Mouse (Mus musculus) neural tube, embryonic 11.5 days (tissue): ENCODE results near the gene Hist1h2ak. TPM values are rescaled to one million over a fixed set of nuclear protein-coding genes. Genes with fewer than 3 reads are reported as not detected.
"Not testable (repeated sequence)": the region's sequence is repeated elsewhere in the genome, so short reads cannot be mapped to it uniquely, and the experiment has no call there.

Source experiments
- ATAC-seq: fragments of 200-750 bp; cut with Nextera tagmentation; 2 replicates; pipeline ENCODE4 v1.8.0; 2017; ENCODE audit warnings: moderate number of reproducible peaks, mild to moderate bottlenecking, moderate TSS enrichment, moderate library complexity; ENCODE audit not compliant: insufficient read depth, low FRiP score, low TSS enrichment
- DNase-seq: peaks from one replicate; pipeline ENCODE4 v3.0.0-alpha.2; 2015; ENCODE audit warnings: low spot score
- H3K27ac ChIP-seq: fragments of 300-500 bp; sonication (generic); 2 replicates; pipeline ENCODE4 v1.5.1; 2014; ENCODE audit warnings: low read depth, mild to moderate bottlenecking, low read length
- H3K27me3 ChIP-seq: fragments of 300-500 bp; sonication (generic); 2 replicates; pipeline ENCODE4 v1.6.1; 2014; ENCODE audit warnings: mild to moderate bottlenecking, low read length, mixed read lengths; ENCODE audit not compliant: control insufficient read depth, insufficient read depth
- H3K36me3 ChIP-seq: fragments of 300-500 bp; sonication (generic); 2 replicates; pipeline ENCODE4 v1.6.1; 2014; ENCODE audit warnings: mild to moderate bottlenecking, low read length, moderate library complexity, mixed read lengths; ENCODE audit not compliant: control insufficient read depth, insufficient read depth
- H3K4me1 ChIP-seq: fragments of 300-500 bp; sonication (generic); 2 replicates; pipeline ENCODE4 v1.6.1; 2014; ENCODE audit warnings: low read length, mixed read lengths; ENCODE audit not compliant: control insufficient read depth, insufficient read depth
- H3K4me2 ChIP-seq: fragments of 300-500 bp; sonication (generic); 2 replicates; pipeline ENCODE4 v1.6.1; 2014; ENCODE audit warnings: low read depth, mild to moderate bottlenecking, moderate library complexity
- H3K4me3 ChIP-seq: fragments of 300-500 bp; sonication (generic); 2 replicates; pipeline ENCODE4 v1.5.1; 2014; ENCODE audit warnings: low read depth, low read length
- H3K9ac ChIP-seq: fragments of 300-500 bp; sonication (generic); 2 replicates; pipeline ENCODE4 v1.6.1; 2014; ENCODE audit warnings: mild to moderate bottlenecking, low read length
- H3K9me3 ChIP-seq: fragments of 300-500 bp; sonication (generic); 2 replicates; pipeline ENCODE4 v1.6.1; 2016; ENCODE audit warnings: low read length; ENCODE audit not compliant: control insufficient read depth
- WGBS: fragments of 180-500 bp; shearing (Covaris S2); extraction: QIAGEN DNeasy Blood & Tissue Kit; methylation state at CpG from one replicate; pipeline ENCODE4 v1.1.7; 2014; 5-methylcytosine and 5-hydroxymethylcytosine counted together
- polyA plus RNA-seq: library from polyadenylated mRNA; unstranded; fragments of >200 nt; fragmentation: Nextera tagmentation; extraction: Ambion mirVana; gene quantifications from 2 replicates; pipeline ENCODE4 v1.2.1, GENCODE M21; 2014

The Hist1h2ak gene
- polyA plus RNA-seq, 1 experiment from 2014 or later: 8.1 TPM

- 59% methylated on average over 1 of the region's 1 CpGs for WGBS
- no peak for DNase-seq
- no peaks in the 10 kb centered on the region for H3K9me3 ChIP-seq
These were observed 24.1 kb downstream of the Hist1h2ak start for GRCm38 (mm10) chr13:21729544-21729943.

GRCm38 (mm10) chr13:21727948-21728572, 25.6 kb downstream of the Hist1h2ak start:
- H3K4me2 ChIP-seq: no peak overlapping the region
- no peaks in the 10 kb centered on the region for H3K9me3 ChIP-seq
- no peak overlapping the region for H3K27ac ChIP-seq
- DNase-seq (no peak), ATAC-seq (peak; percentile 86)
- 20% methylated on average over 10 of the region's 11 CpGs for WGBS
- H3K27me3 ChIP-seq: no peaks in the 10 kb centered on the region
- H3K4me3 ChIP-seq: no peak overlapping the region
- peaks cover 5% of the 10 kb centered on the region; the same call in 1 of the 2 replicates for H3K4me1 ChIP-seq
- H3K9ac ChIP-seq: no peak overlapping the region
- H3K36me3 ChIP-seq: no peaks in the 10 kb centered on the region

More at GRCm38 (mm10) chr13:21729544-21729943, 24.1 kb downstream of the Hist1h2ak start:
- Histone ChIP-seq H3K9ac (no peak overlapping the region), H3K27me3 (no peaks in the 10 kb centered on the region), H3K27ac (no peak overlapping the region), H3K4me2 (no peak overlapping the region), H3K4me1 (peaks cover 5% of the 10 kb centered on the region; the same call in 1 of the 2 replicates), H3K4me3 (no peak overlapping the region), H3K36me3 (no peaks in the 10 kb centered on the region)
- ATAC-seq: no peak

- DNase-seq (peak; percentile 46), ATAC-seq (no peak)
- no peak overlapping the region for H3K27ac ChIP-seq
- peak overlapping the region; percentile 61; the same call in 1 of the 2 replicates for H3K9ac ChIP-seq
- no peaks in the 10 kb centered on the region for H3K36me3 ChIP-seq
- peaks cover 25% of the 10 kb centered on the region for H3K4me1 ChIP-seq
- 34% methylated on average over 5 of the region's 5 CpGs for WGBS
- no peak overlapping the region; the same call in 1 of the 2 replicates for H3K4me3 ChIP-seq
- no peak overlapping the region; the same call in 1 of the 2 replicates for H3K4me2 ChIP-seq
- no peaks in the 10 kb centered on the region for H3K27me3 ChIP-seq
- no peaks in the 10 kb centered on the region for H3K9me3 ChIP-seq
These were observed 30.4 kb downstream of the Hist1h2ak start for GRCm38 (mm10) chr13:21722993-21723836.

- ATAC-seq (peak; percentile 25; the same call in 1 of the 2 replicates), DNase-seq (peak; percentile 21)
- no peaks in the 10 kb centered on the region for H3K9me3 ChIP-seq
- H3K4me3 ChIP-seq: peak overlapping the region; percentile 25
- no peaks in the 10 kb centered on the region for H3K27me3 ChIP-seq
- H3K4me1 ChIP-seq: peaks cover 23% of the 10 kb centered on the region
- peak overlapping the region; percentile 90 for H3K27ac ChIP-seq
- peak overlapping the region; percentile 45 for H3K4me2 ChIP-seq
- 3% methylated on average over 9 of the region's 11 CpGs for WGBS
- H3K36me3 ChIP-seq: no peaks in the 10 kb centered on the region
- peak overlapping the region; percentile 61 for H3K9ac ChIP-seq
These were observed 31.2 kb downstream of the Hist1h2ak start for GRCm38 (mm10) chr13:21722373-21722925.

- peak; percentile 94 for ATAC-seq
These were observed 31.8 kb downstream of the Hist1h2ak start, which contains the start of gene Hist1h2bm for GRCm38 (mm10) chr13:21721757-21722372. TSS of gene Hist1h2bm (plus strand) at chr13:21722044.

GRCm38 (mm10) chr13:21721107-21721756, 32.4 kb downstream of the Hist1h2ak start:
- peak; percentile 35 for DNase-seq
- ATAC-seq: peak; percentile 11; the same call in 1 of the 2 replicates
- Histone ChIP-seq H3K9ac (peak overlapping the region; percentile 80), H3K4me3 (peak overlapping the region; percentile 31), H3K27ac (peak overlapping the region; percentile 90), H3K4me2 (peak overlapping the region; percentile 57), H3K4me1 (peaks cover 20% of the 10 kb centered on the region)
- 3% methylated on average over 20 of the region's 44 CpGs for WGBS
- not testable (repeated sequence) for H3K9me3 ChIP-seq, H3K36me3 ChIP-seq, H3K27me3 ChIP-seq

More at GRCm38 (mm10) chr13:21721757-21722372, 31.8 kb downstream of the Hist1h2ak start, which contains the start of gene Hist1h2bm:
- not testable (repeated sequence) for H3K9me3 ChIP-seq, H3K36me3 ChIP-seq, H3K27me3 ChIP-seq
- Histone ChIP-seq H3K4me1 (peaks cover 20% of the 10 kb centered on the region), H3K4me2 (peak within 1 kb of the TSS; percentile 57), H3K4me3 (peak within 1 kb of the TSS; percentile 31), H3K9ac (peak within 1 kb of the TSS; percentile 80), H3K27ac (peak within 1 kb of the TSS; percentile 90)
- 0% methylated on average over 28 of the region's 37 CpGs for WGBS
- peak; percentile 85 for DNase-seq

GRCm38 (mm10) chr13:21718381-21719080, 35.1 kb downstream of the Hist1h2ak start:
- H3K9ac ChIP-seq: peak overlapping the region; percentile 61
- H3K9me3 ChIP-seq: no peaks in the 10 kb centered on the region
- peak overlapping the region; percentile 65 for H3K27ac ChIP-seq
- peak; percentile 44 for DNase-seq
- H3K36me3 ChIP-seq: no peaks in the 10 kb centered on the region
- H3K27me3 ChIP-seq: no peaks in the 10 kb centered on the region
- ATAC-seq: no peak
- peak overlapping the region; percentile 32 for H3K4me3 ChIP-seq
- WGBS: 63% methylated on average over 4 of the region's 4 CpGs
- peak overlapping the region; percentile 49 for H3K4me2 ChIP-seq
- H3K4me1 ChIP-seq: peaks cover 26% of the 10 kb centered on the region
